Comparison of ENCODE assay signal across 8 mouse cellular contexts in genomic region chr1:74077353-74077752, GRCm38 (mm10). TPM values are rescaled to one million over a fixed set of nuclear protein-coding genes. Genes with fewer than 3 reads are reported as not detected.
DNase-seq lines count a peak whose midpoint lies in the region; ATAC-seq lines count a peak whose summit lies in the region.

No protein-coding gene starts in this region.

- no peak for ATAC-seq in liver, embryonic 12.5 days

- H3K27ac ChIP-seq in liver, embryonic 12.5 days, result no peak overlapping the region

- intact Hi-C loops in left cerebral cortex, postnatal 4 days (cut with DNase I), result loop anchor here (5.0 to 10.0 kb wide), 2 partner anchors 83 to 175 kb away; no protein-coding TSS in a partner anchor

- H3K27me3 ChIP-seq in liver, embryonic 12.5 days (replicated peaks), result no peaks in the 10 kb centered on the region

- 5% methylated on average over 2 of the region's 2 CpGs for WGBS in liver, embryonic 12.5 days (ENCODE audit: insufficient replicate concordance)

- no peak overlapping the region for H3K4me3 ChIP-seq in liver, embryonic 12.5 days

- no peaks in the 10 kb centered on the region for H3K36me3 ChIP-seq in liver, embryonic 12.5 days

- no peak overlapping the region for H3K9ac ChIP-seq in liver, embryonic 12.5 days

- peak; percentile 76 for DNase-seq in liver
- DNase-seq in adrenal gland, postnatal 25 days, result peak; percentile 85
- peak; percentile 86 for DNase-seq in forelimb bud, embryonic 11.5 days (ENCODE audit: low read depth, low spot score)
- peak; percentile 70 for DNase-seq in induced T-regulatory cell, adult 2 months (ENCODE audit: low read depth)
- peak; percentile 64 for DNase-seq in left cerebral cortex, postnatal 4 days
- DNase-seq in ovary, postnatal 14 days (ENCODE audit: low spot score), result peak; percentile 92
- peak; percentile 84 for DNase-seq in thymus, postnatal 25 days

- H3K9me3 ChIP-seq in liver, embryonic 12.5 days (replicated peaks), result no peaks in the 10 kb centered on the region

- H3K4me2 ChIP-seq in liver, embryonic 12.5 days, result no peak overlapping the region

- peaks cover 20% of the 10 kb centered on the region for H3K4me1 ChIP-seq in liver, embryonic 12.5 days

RNA-seq across cellular contexts. Expression of gene Tns1, which starts 46.9 kb away (rescaled TPM):
- 13.1 and 16.1 TPM in 2 replicates for polyA plus RNA-seq in liver, embryonic 12.5 days (2016; fragmentation: Nextera tagmentation; extraction: Ambion mirVana)
- 270 and 436 TPM in 2 replicates for total RNA-seq in adrenal gland, postnatal 25 days (2021)
- 10 to 100 TPM; 19.6 to 21.4 TPM for total RNA-seq in left cerebral cortex, postnatal 4 days (2021)

RNA-seq across cellular contexts. Expression of gene Rufy4, which starts 48.0 kb away (rescaled TPM):
- polyA plus RNA-seq in liver, embryonic 12.5 days (2016; fragmentation: Nextera tagmentation; extraction: Ambion mirVana), result 0.16 and 0.20 TPM in 2 replicates
- total RNA-seq in adrenal gland, postnatal 25 days (2021), result 2.2 and 2.3 TPM in 2 replicates
- under 1 TPM in 1 of 2 experiments, not detected in 1; 0.20 TPM for total RNA-seq in left cerebral cortex, postnatal 4 days (2021)

Comparison
In these comparisons a context has a peak if more than half of its experiments do, and no peak if none do; other contexts are left out.
1. RNA of gene Tns1, which starts 46.9 kb away (total RNA-seq): 270 to 436 TPM in adrenal gland, postnatal 25 days; 19.6 to 21.4 TPM in left cerebral cortex, postnatal 4 days; every median in the first group is over 10 times any median in the second.
2. Peak in every context shown above with its lines, with median percentiles within 50 percentile points of each other: DNase-seq.